ENCODE assay signal across 28 mouse cellular contexts in the genomic region with DNA sequence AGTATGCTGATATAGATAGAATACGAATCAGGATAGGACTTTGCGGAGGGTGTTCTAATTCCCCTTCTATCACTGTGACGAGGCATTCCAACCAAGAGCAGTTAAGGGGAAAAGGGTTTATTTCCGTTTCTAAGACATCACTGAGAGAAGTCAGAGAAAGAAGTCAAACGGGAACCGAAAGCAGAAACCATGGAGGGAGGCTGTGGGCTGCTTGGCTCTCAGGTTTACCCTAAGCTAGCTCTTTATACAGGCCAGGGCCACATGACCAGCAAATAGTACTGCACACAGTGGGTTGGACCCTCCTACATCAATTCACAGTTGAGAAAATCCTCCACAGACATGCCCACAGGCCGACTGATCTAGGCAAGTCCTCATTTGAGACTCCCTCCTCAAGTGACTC.
A peak's percentile ranks its signal among the peaks of the same experiment; 100 is the strongest.
DNase-seq lines count a peak whose midpoint lies in the region; ATAC-seq and TF ChIP-seq lines count a peak whose summit lies in the region.
"Had no signal": no experiment of that assay in that cellular context is flagged by ENCODE, and none has a peak within 500 bp of the region (broad histone marks: within the 10 kb centered on the region; RNA-seq: fewer than 3 reads in every experiment).

No protein-coding gene starts in this region.

- no peak overlapping the region for H3K4me2 ChIP-seq in lung, postnatal 0 days (replicated peaks; ENCODE audit: low read depth, low read length)
- H3K4me2 ChIP-seq: heart, embryonic 11.5 days; hindbrain, embryonic 13.5 days; liver, embryonic 12.5 days; midbrain, embryonic 12.5 days had no signal

- 81% methylated on average over 7 of the region's 7 CpGs for WGBS in lung, postnatal 0 days

- H3K36me3 ChIP-seq in lung, postnatal 0 days (ENCODE audit: insufficient read depth, low read length): no peaks in the 10 kb centered on the region
- H3K36me3 ChIP-seq: hindbrain, embryonic 13.5 days; midbrain, embryonic 12.5 days had no signal

- H3K4me3 ChIP-seq in lung, postnatal 0 days (ENCODE audit: low read depth, low read length): no peak overlapping the region
- H3K4me3 ChIP-seq: erythroblast, embryonic 14.5 days; hindbrain, embryonic 13.5 days; liver, embryonic 12.5 days; megakaryocyte, embryonic 14.5 days; midbrain, embryonic 12.5 days had no signal

- DNase-seq in spleen, postnatal 36 days (ENCODE audit: low spot score in 2 of 2): peak; percentile 5 to 12
- DNase-seq in spleen, postnatal 4 days (ENCODE audit: low spot score in 2 of 2): no peak
- DNase-seq in monocyte, adult 2 months (ENCODE audit: low read depth in 1 of 2, low spot score in 2 of 2): peak; percentile 39 to 42
- DNase-seq in lung, postnatal 0 days (ENCODE audit: low spot score): no peak
- no peak for DNase-seq in kidney, postnatal 36 days
- DNase-seq in urinary bladder, postnatal 25 days (ENCODE audit: low spot score): no peak
- DNase-seq: adrenal gland, postnatal 25 days; cerebellum, adult 18-20 months; cerebellum, postnatal 10 days; gastrocnemius, postnatal 10 days; heart, postnatal 36 days; kidney, adult 11 months; kidney, postnatal 14 days; left cerebral cortex, postnatal 4 days; lung, adult 2 months; lung, postnatal 14 days; retina, postnatal 1 day; right cerebral cortex, postnatal 14 days; thymus, postnatal 14 days had no signal

- peak; percentile 99 for ATAC-seq in granulocyte monocyte progenitor cell, adult 5-6 weeks (replicated peaks; ENCODE audit: poor library complexity, severe bottlenecking)
- ATAC-seq in lung, postnatal 0 days: no peak
- ATAC-seq: forebrain, embryonic 16.5 days; liver, embryonic 12.5 days had no signal

- H3K9me3 ChIP-seq in lung, postnatal 0 days (ENCODE audit: low read length): no peaks in the 10 kb centered on the region
- H3K9me3 ChIP-seq: G1E; hindbrain, embryonic 13.5 days; liver, embryonic 12.5 days; megakaryocyte, embryonic 14.5 days; midbrain, embryonic 12.5 days had no signal

- no peak overlapping the region for H3K9ac ChIP-seq in lung, postnatal 0 days (replicated peaks; ENCODE audit: low read depth)
- H3K9ac ChIP-seq: hindbrain, embryonic 13.5 days; liver, embryonic 12.5 days; midbrain, embryonic 12.5 days had no signal

- no peak overlapping the region for H3K27ac ChIP-seq in lung, postnatal 0 days (ENCODE audit: low read length)
- H3K27ac ChIP-seq: hindbrain, embryonic 13.5 days; liver, embryonic 12.5 days; midbrain, embryonic 12.5 days had no signal

- no peaks in the 10 kb centered on the region for H3K4me1 ChIP-seq in lung, postnatal 0 days (ENCODE audit: insufficient read depth, low read depth, low read length)
- H3K4me1 ChIP-seq: hindbrain, embryonic 13.5 days; midbrain, embryonic 12.5 days had no signal

- TF ChIP-seq CTCF in lung, postnatal 0 days (IDR thresholded peaks at IDR 0.05): no peak

- no peak for TF ChIP-seq EP300 in lung, postnatal 0 days (IDR thresholded peaks at IDR 0.05)

- H3K27me3 ChIP-seq in lung, postnatal 0 days (replicated peaks; ENCODE audit: insufficient read depth, low read length): no peaks in the 10 kb centered on the region
- H3K27me3 ChIP-seq: hindbrain, embryonic 13.5 days; liver, embryonic 12.5 days; megakaryocyte, embryonic 14.5 days; midbrain, embryonic 12.5 days had no signal

Comparison
In these comparisons a context has a peak if more than half of its experiments do, and no peak if none do; other contexts are left out.
1. DNase-seq: peak in spleen, postnatal 36 days (2 of 2) and monocyte, adult 2 months (2 of 2); none in spleen, postnatal 4 days (0 of 2), lung, postnatal 0 days (single experiment), kidney, postnatal 36 days (0 of 2) and urinary bladder, postnatal 25 days (single experiment).